Mouse (Mus musculus) embryonic fibroblast, embryonic 13.5 days (primary cell): ENCODE results near the gene Skiv2l. TPM values are rescaled to one million over a fixed set of nuclear protein-coding genes. Genes with fewer than 3 reads are reported as not detected.

Experiments
- H3K27ac ChIP-seq: 2 replicates; pipeline ENCODE4 v1.5.1; 2012; ENCODE audit warnings: low read length, control low read depth, inconsistent platforms; ENCODE audit not compliant: insufficient read depth
- H3K4me1 ChIP-seq: 2 replicates; pipeline ENCODE4 v1.6.1; 2011; ENCODE audit warnings: low read length; ENCODE audit not compliant: control insufficient read depth, insufficient read depth
- H3K4me3 ChIP-seq: 2 replicates; pipeline ENCODE4 v1.5.1; 2011; ENCODE audit warnings: mild to moderate bottlenecking, control low read depth, low read length; ENCODE audit not compliant: insufficient read depth
- CTCF ChIP-seq: IDR thresholded peaks from 2 replicates; pipeline ENCODE4 v1.5.1; 2011; ENCODE audit warnings: mild to moderate bottlenecking, control low read depth, low read length, moderate library complexity, borderline replicate concordance; ENCODE audit not compliant: insufficient read depth
- POLR2A ChIP-seq: IDR thresholded peaks from 2 replicates; pipeline ENCODE4 v1.6.1; 2011; ENCODE audit warnings: low read depth, mild to moderate bottlenecking, control low read depth, low read length, moderate library complexity
- polyA plus RNA-seq: library from polyadenylated mRNA; stranded (reverse); fragments of >200 nt; gene quantifications from 2 replicates; pipeline ENCODE4 v1.2.4, GENCODE M21; 2011; ENCODE audit warnings: low read depth; ENCODE audit not compliant: missing spikeins, insufficient read length

Skiv2l gene
- polyA plus RNA-seq, 1 experiment = 27.7 TPM

DNA sequence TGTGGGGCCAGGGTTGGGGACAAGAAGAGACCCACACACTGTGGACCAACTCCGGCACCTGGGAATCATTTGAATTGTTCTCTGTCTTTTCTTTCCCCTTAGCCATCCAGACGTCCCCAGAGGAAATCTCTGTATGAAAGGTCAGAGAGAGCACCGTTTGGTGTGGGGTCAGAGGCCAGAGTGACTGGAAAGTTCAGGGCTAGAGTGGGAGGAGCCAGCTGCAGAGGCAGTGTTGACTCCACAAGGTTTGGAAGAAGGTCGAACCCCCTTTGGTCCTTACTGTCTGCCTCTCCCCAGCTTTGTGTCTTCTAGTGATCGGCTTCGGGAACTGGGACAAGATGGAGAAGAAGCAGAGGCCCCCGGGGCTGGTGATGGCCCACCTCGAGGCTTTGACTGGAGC is 3.5 kb upstream of the Skiv2l start:
- Histone ChIP-seq H3K4me1 (0 out of 2 replicates have a peak, but pooled peaks cover 3% of the 10 kb centered on the region), H3K4me3 (no peak overlapping the region), H3K27ac (no peak overlapping the region)
- no peak for TF ChIP-seq CTCF
- no peak for TF ChIP-seq POLR2A

DNA sequence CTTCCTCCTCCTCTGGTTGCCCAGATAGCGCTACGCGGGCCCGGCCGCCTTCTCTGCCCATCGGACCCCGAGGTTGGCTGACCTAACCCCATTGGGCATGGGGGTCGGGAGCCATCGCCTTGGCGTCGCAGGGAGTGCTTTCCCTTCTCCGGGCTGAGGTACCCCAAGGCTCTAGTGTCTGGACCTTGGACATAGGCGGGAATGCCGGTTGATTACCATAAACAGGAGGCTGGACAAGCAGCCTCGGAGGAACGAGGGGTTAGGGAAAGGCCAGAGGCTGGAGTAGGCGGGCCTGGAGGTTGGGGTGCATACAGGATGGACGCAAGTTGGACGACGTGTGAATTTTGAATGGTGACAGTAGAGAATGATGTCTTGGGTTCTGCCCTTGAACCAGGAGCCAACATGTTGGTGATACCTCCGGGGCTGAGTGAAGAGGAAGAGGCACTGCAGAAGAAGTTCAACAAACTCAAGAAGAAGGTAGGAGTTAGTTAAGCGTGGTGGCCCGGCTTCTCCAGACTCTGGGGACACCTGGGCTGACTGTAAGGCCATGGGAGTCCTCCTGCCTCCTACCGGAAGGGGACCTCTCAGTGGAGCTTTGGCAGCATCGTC is 611 bp upstream of the Skiv2l start:
- Histone ChIP-seq H3K4me1 (0 out of 2 replicates have a peak, but pooled peaks cover 3% of the 10 kb centered on the region), H3K4me3 (peak overlapping the region; percentile 84), H3K27ac (no peak overlapping the region)
- TF ChIP-seq CTCF (no peak), POLR2A (no peak)

DNA sequence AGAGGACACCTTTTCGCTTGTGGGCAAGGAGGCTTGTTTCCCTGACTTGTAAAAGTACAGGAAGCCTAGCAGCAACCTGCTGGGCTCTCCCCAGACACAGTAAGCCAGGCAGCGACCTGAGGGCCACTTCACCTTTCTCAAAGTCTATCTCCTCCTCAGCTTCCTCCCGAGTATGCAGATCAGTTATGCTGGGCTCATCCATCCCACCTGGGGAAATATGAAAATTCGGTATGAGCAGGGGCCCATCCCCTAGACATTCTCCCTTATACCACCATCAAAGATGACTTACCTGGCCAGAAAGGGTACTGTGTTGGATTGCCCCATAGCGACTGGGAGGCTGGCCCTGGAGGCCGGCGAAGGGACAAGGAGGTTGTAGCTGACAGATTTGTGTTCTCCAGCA is 2.4 kb downstream of the Skiv2l start:
- 0 out of 2 replicates have a peak, but pooled peaks cover 3% of the 10 kb centered on the region for H3K4me1 ChIP-seq
- H3K4me3 ChIP-seq = no peak overlapping the region
- TF ChIP-seq POLR2A = no peak
- TF ChIP-seq CTCF = no peak
- no peak overlapping the region for H3K27ac ChIP-seq

DNA sequence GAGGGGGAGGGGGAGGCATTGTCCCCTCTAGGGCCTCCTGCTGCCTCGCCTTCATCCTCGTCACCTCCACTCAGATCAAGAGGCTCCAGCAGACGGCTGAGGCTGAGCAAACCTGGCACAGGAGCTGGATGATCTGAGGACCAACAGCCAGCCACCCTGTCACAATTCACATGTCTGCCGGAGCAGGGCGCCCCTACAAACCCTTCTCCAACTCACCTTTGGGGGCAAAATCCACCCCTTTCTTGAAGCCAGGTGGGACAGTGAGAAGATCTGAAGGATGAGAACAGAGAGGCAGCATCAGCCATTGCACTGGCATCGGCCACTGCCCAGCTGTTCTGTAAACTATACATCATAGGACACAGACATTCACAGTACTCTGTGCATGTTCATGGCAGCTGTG is 2.8 kb downstream of the Skiv2l start:
- TF ChIP-seq POLR2A (no peak), CTCF (no peak)
- Histone ChIP-seq H3K27ac (no peak overlapping the region), H3K4me3 (no peak overlapping the region), H3K4me1 (0 out of 2 replicates have a peak, but pooled peaks cover 3% of the 10 kb centered on the region)

DNA sequence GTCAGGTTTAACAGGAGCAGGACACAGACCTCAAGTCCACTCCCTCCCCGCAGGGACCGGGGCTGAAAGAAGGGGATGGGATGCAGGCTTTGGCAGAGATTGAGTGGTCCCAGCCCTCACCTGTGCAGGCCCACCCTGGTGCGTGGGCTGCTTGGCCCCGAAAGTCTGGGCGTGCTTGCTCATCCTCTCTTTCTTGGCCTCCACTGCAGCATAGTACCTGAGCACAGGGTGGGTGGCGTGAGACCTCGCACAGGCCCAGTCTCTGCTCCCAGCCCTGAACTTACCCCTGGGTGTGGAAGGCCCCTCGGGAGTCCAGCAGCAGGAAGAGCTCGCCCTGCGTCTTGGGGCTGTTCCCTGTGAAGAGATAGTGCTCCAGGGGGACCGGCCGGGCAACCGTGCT is 5.1 kb downstream of the Skiv2l start:
- Histone ChIP-seq H3K27ac (no peak overlapping the region), H3K4me3 (no peak overlapping the region), H3K4me1 (no peaks in the 10 kb centered on the region)
- TF ChIP-seq POLR2A = no peak
- no peak for TF ChIP-seq CTCF

DNA sequence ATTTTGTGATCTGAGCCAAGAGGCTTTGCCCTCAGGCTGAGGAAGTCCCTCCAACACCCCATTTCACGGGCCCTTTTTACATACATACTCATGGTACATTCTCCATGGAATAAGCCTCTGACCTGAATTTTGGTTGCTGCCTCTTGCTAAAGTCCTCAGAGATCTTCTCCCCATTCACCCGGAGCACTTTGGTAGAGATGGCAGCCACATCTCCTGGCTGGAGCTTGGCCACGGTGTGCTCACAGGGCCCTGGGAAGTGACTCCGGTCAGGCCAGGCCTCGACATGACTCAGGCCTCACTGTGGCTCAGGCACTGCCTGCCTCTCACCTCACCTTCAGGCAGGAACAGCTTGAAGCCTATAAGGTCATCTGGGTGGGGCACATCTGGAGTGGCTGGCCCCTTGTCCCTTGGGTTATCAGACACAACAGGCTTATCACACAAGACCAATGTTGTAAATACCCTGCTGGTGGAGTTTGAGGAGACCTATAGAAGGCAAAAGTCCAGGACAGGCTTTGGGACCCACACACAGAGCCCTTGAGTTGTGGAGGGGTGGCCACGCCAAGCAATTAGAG is 9.2 kb downstream of the Skiv2l start:
- Histone ChIP-seq H3K27ac (no peak overlapping the region), H3K4me3 (no peak overlapping the region), H3K4me1 (peaks cover 4% of the 10 kb centered on the region)
- no peak for TF ChIP-seq POLR2A
- TF ChIP-seq CTCF = no peak

DNA sequence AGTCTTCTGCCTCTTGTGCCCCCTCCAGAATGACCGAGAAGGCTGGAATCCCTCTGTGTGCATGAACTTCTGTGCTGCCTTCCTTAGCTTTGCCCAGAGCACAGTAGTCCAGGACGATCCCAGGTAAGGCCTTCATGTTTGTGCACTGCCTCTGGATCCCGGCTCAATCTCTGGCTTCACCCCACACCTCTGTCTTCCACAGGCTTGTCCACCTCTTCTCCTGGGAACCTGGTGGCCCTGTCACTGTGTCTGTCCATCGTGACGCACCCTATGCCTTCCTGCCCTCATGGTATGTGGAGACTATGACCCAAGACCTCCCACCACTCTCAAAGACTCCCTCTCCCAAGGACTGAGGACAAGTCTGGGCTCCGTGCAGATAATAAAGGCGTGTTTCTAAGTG is 11.2 kb downstream of the Skiv2l start:
- H3K27ac ChIP-seq = no peak overlapping the region
- TF ChIP-seq CTCF (no peak), POLR2A (no peak)
- H3K4me1 ChIP-seq = peaks cover 7% of the 10 kb centered on the region
- no peak overlapping the region for H3K4me3 ChIP-seq

DNA sequence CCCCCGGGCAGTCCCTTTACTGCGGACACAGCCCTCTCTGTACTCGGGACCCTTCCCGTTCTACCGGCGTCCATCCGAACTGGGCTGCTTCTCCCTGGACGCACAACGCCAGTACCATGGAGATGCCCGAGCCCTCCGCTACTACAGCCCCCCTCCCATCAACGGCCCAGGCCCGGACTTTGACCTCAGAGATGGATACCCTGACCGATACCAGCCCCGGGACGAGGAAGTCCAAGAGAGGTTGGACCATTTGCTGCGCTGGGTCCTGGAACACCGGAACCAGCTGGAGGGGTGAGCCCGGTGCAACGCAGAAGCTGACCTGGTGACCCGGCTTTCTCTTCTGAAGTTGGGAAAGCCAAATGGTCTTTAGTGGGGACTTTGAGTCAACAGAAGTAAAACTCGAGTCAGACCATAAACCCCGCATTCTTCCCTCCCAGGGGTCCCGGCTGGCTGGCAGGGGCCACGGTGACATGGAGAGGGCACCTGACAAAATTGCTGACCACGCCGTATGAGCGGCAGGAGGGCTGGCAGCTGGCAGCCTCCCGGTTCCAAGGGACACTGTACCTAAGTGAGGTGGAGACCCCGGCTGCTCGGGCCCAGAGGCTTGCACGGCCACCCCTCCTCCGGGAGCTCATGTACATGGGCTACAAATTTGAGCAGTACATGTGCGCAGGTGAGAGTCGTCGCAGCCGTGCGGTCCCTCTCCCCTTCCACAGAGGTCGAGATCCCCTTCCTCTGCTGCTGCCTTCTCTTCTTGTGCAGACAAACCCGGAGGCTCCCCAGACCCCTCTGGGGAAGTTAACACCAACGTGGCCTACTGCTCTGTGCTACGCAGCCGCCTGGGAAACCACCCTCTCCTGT is 12.3 kb downstream of the Skiv2l start:
- Histone ChIP-seq H3K4me1 (peaks cover 7% of the 10 kb centered on the region), H3K4me3 (peak overlapping the region; percentile 85), H3K27ac (0 out of 2 replicates have a peak overlapping the region, but pooled peaks have one; percentile 26)
- TF ChIP-seq POLR2A = no peak

DNA sequence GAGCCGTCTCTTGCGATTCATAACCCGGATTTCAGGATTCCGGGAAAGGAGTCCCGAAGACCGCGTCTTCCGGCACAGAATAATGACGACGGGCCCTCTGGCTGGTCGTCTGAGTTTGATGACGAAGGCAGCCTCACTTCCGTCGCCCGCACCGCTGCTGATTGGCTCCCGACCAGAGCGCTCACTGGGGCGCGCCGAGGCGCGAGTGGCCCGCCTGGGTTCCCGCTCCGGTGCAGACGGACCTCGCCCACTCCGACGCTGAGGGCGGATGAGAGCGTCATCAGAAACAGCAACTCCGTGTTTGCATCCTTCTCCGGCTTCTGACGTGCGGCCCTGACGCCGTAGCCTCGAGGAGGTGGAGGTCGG is 13.2 kb downstream of the Skiv2l start, which contains the start of the genes Stk19 and Dxo:
Stk19 (minus strand) TSS at position 90 of the 366 bp plus-strand sequence.
Dxo (plus strand) TSS at position 164 of the 366 bp plus-strand sequence.
- H3K4me1 ChIP-seq = peaks cover 7% of the 10 kb centered on the region
- peak within 1 kb of the TSS; percentile 85 for H3K4me3 ChIP-seq
- TF ChIP-seq CTCF (no peak), POLR2A (peak; percentile 90)
- H3K27ac ChIP-seq = peak within 1 kb of the TSS; percentile 75
